Mouse (Mus musculus) midbrain, embryonic 14.5 days (tissue): ENCODE measurements at regions not wholly inside any gene's neighbourhood (a gene's known extent, or its start where the extent isn't known, plus 50 kb on each side); places are given as distances from the start of the nearest gene placed in this dataset.

Experiments
- ATAC-seq: fragments of 200-750 bp; cut with Nextera tagmentation; 2 replicates; pipeline ENCODE4 v1.8.0; 2017; ENCODE audit warnings: moderate number of reproducible peaks, moderate library complexity; ENCODE audit not compliant: low FRiP score, low TSS enrichment
- DNase-seq: peaks from one replicate; pipeline ENCODE4 v3.0.0-alpha.2; 2015
- H3K27ac ChIP-seq: fragments of 300-500 bp; sonication (generic); replicated peaks from 2 replicates; pipeline ENCODE4 v1.5.1; 2014; ENCODE audit warnings: mild to moderate bottlenecking, low read depth, low read length, moderate library complexity
- H3K27me3 ChIP-seq: fragments of 300-500 bp; sonication (generic); 2 replicates; pipeline ENCODE4 v1.6.1; 2014; ENCODE audit warnings: low read length, control low read depth, mixed read lengths; ENCODE audit not compliant: control insufficient read depth, insufficient read depth
- H3K36me3 ChIP-seq: fragments of 300-500 bp; sonication (generic); 2 replicates; pipeline ENCODE4 v1.6.1; 2014; ENCODE audit warnings: low read length, control low read depth; ENCODE audit not compliant: control insufficient read depth, insufficient read depth
- H3K4me1 ChIP-seq: fragments of 300-500 bp; sonication (generic); 2 replicates; pipeline ENCODE4 v1.6.1; 2014; ENCODE audit warnings: mild to moderate bottlenecking, antibody characterized with exemption, low read length, control low read depth; ENCODE audit not compliant: control insufficient read depth, insufficient read depth
- H3K4me2 ChIP-seq: fragments of 300-500 bp; sonication (generic); 2 replicates; pipeline ENCODE4 v1.6.1; 2014; ENCODE audit warnings: mild to moderate bottlenecking, low read length, moderate library complexity
- H3K4me3 ChIP-seq: fragments of 300-500 bp; sonication (generic); replicated peaks from 2 replicates; pipeline ENCODE4 v1.5.1; 2014; ENCODE audit warnings: low read depth, low read length
- H3K9ac ChIP-seq: fragments of 300-500 bp; sonication (generic); replicated peaks from 2 replicates; pipeline ENCODE4 v1.6.1; 2014; ENCODE audit warnings: mild to moderate bottlenecking, low read length, moderate library complexity
- H3K9me3 ChIP-seq: fragments of 300-500 bp; sonication (generic); 2 replicates; pipeline ENCODE4 v1.6.1; 2016; ENCODE audit warnings: low read length, control low read depth, mixed read lengths; ENCODE audit not compliant: control insufficient read depth
- WGBS: fragments of 180-500 bp; shearing (Covaris S2); extraction: QIAGEN DNeasy Blood & Tissue Kit; methylation state at CpG from one replicate; pipeline ENCODE4 v1.1.7; 2014; 5-methylcytosine and 5-hydroxymethylcytosine counted together

GRCm38 (mm10) chr14:102403397-102404115, 578.9 kb downstream of the Kctd12 start:
- WGBS, result 87% methylated on average over 4 of the region's 4 CpGs
- no peak overlapping the region for H3K9ac ChIP-seq
- H3K4me3 ChIP-seq, result no peak overlapping the region
- no peak overlapping the region for H3K4me2 ChIP-seq
- no peaks in the 10 kb centered on the region for H3K9me3 ChIP-seq
- no peak overlapping the region for H3K27ac ChIP-seq
- ATAC-seq (no peak), DNase-seq (no peak)
- no peaks in the 10 kb centered on the region for H3K36me3 ChIP-seq
- no peaks in the 10 kb centered on the region for H3K27me3 ChIP-seq
- no peaks in the 10 kb centered on the region for H3K4me1 ChIP-seq

- ATAC-seq, result no peak
- WGBS, result 88% methylated on average over 4 of the region's 4 CpGs
- Histone ChIP-seq H3K9ac (no peak overlapping the region), H3K4me2 (no peak overlapping the region), H3K4me1 (no peaks in the 10 kb centered on the region), H3K9me3 (no peaks in the 10 kb centered on the region), H3K27me3 (no peaks in the 10 kb centered on the region), H3K27ac (no peak overlapping the region), H3K4me3 (no peak overlapping the region), H3K36me3 (no peaks in the 10 kb centered on the region)
- no peak for DNase-seq
These were observed 580.3 kb downstream of the Kctd12 start for GRCm38 (mm10) chr14:102402061-102402689.

GRCm38 (mm10) chr14:102396036-102396734, 586.3 kb downstream of the Kctd12 start:
- no peak overlapping the region for H3K9ac ChIP-seq
- H3K27me3 ChIP-seq, result no peaks in the 10 kb centered on the region
- H3K36me3 ChIP-seq, result no peaks in the 10 kb centered on the region
- DNase-seq (no peak), ATAC-seq (no peak)
- no peak overlapping the region for H3K4me3 ChIP-seq
- H3K4me1 ChIP-seq, result no peaks in the 10 kb centered on the region
- H3K27ac ChIP-seq, result no peak overlapping the region
- H3K4me2 ChIP-seq, result no peak overlapping the region
- WGBS, result 88% methylated on average over 7 of the region's 7 CpGs
- H3K9me3 ChIP-seq, result no peaks in the 10 kb centered on the region

GRCm38 (mm10) chr14:102392351-102392750, 590.1 kb downstream of the Kctd12 start:
- ATAC-seq, result no peak
- Histone ChIP-seq H3K36me3 (no peaks in the 10 kb centered on the region), H3K4me2 (no peak overlapping the region), H3K4me3 (no peak overlapping the region), H3K9me3 (no peaks in the 10 kb centered on the region), H3K9ac (no peak overlapping the region), H3K27me3 (no peaks in the 10 kb centered on the region), H3K4me1 (no peaks in the 10 kb centered on the region), H3K27ac (no peak overlapping the region)
- 69% methylated on average over 3 of the region's 3 CpGs for WGBS
- no peak for DNase-seq

- H3K4me1 ChIP-seq, result no peaks in the 10 kb centered on the region
These were observed 609.4 kb downstream of the Kctd12 start for GRCm38 (mm10) chr14:102372994-102373567.

GRCm38 (mm10) chr14:102361589-102361988, 620.8 kb downstream of the Kctd12 start:
- H3K4me3 ChIP-seq, result no peak overlapping the region
- no peaks in the 10 kb centered on the region for H3K4me1 ChIP-seq
- no peaks in the 10 kb centered on the region for H3K36me3 ChIP-seq
- ATAC-seq (no peak), DNase-seq (no peak)
- H3K9ac ChIP-seq, result no peak overlapping the region
- 97% methylated on average over 2 of the region's 2 CpGs for WGBS
- H3K27ac ChIP-seq, result no peak overlapping the region
- H3K27me3 ChIP-seq, result no peaks in the 10 kb centered on the region
- H3K4me2 ChIP-seq, result no peak overlapping the region
- H3K9me3 ChIP-seq, result no peaks in the 10 kb centered on the region

More at GRCm38 (mm10) chr14:102372994-102373567, 609.4 kb downstream of the Kctd12 start:
- H3K4me2 ChIP-seq, result no peak overlapping the region
- no peaks in the 10 kb centered on the region for H3K9me3 ChIP-seq
- no peaks in the 10 kb centered on the region for H3K36me3 ChIP-seq
- no peak for ATAC-seq
- WGBS, result 93% methylated on average over 5 of the region's 5 CpGs
- no peak overlapping the region for H3K27ac ChIP-seq
- no peak overlapping the region for H3K4me3 ChIP-seq
- H3K9ac ChIP-seq, result no peak overlapping the region
- DNase-seq, result no peak
- no peaks in the 10 kb centered on the region for H3K27me3 ChIP-seq

- Histone ChIP-seq H3K4me1 (no peaks in the 10 kb centered on the region), H3K27ac (no peak overlapping the region), H3K27me3 (no peaks in the 10 kb centered on the region), H3K4me3 (no peak overlapping the region), H3K36me3 (no peaks in the 10 kb centered on the region), H3K4me2 (no peak overlapping the region), H3K9ac (no peak overlapping the region), H3K9me3 (no peaks in the 10 kb centered on the region)
- DNase-seq (no peak), ATAC-seq (no peak)
These were observed 599.7 kb downstream of the Lmo7 start for GRCm38 (mm10) chr14:102329409-102329808.

GRCm38 (mm10) chr14:102306332-102306731, 576.6 kb downstream of the Lmo7 start:
- no peak overlapping the region for H3K4me3 ChIP-seq
- H3K9ac ChIP-seq, result no peak overlapping the region
- no peak for ATAC-seq
- no peaks in the 10 kb centered on the region for H3K27me3 ChIP-seq
- H3K36me3 ChIP-seq, result no peaks in the 10 kb centered on the region
- H3K4me2 ChIP-seq, result no peak overlapping the region
- no peak overlapping the region for H3K27ac ChIP-seq
- no peak for DNase-seq
- no peaks in the 10 kb centered on the region for H3K4me1 ChIP-seq
- WGBS, result 85% methylated on average over 6 of the region's 6 CpGs
- H3K9me3 ChIP-seq, result no peaks in the 10 kb centered on the region
